Mouse (Mus musculus) erythroid progenitor cell, adult 5-6 weeks (primary cell): Measurements from ENCODE around the gene Tedc1. TPM values are rescaled to one million over a fixed set of nuclear protein-coding genes. Genes with fewer than 3 reads are reported as not detected.

ENCODE experiments used
- ATAC-seq: replicated peaks from 2 replicates; pipeline ENCODE4 v1.8.0; 2016; ENCODE audit warnings: moderate number of reproducible peaks, mild to moderate bottlenecking, moderate TSS enrichment, inconsistent platforms; ENCODE audit not compliant: poor library complexity, low FRiP score, severe bottlenecking
- total RNA-seq, 2 experiments: library from RNA; stranded (forward) in 1 of 2; stranded (reverse) in 1 of 2; fragments of 150-400 nt in 1 of 2; fragments of 186-747, 209-891 nt in 1 of 2; gene quantifications; 2 replicates each; pipeline versions ENCODE4 v1.2.3 to v1.2.4; 2015 to 2017; ENCODE audit warnings: low replicate concordance in 2 of 2

Tedc1 gene
- total RNA-seq (2015; ENCODE audit: low replicate concordance) (11.3 and 18.7 TPM in 2 replicates), total RNA-seq (2017; ENCODE audit: low replicate concordance) (18.9 and 38.9 TPM in 2 replicates)

DNA sequence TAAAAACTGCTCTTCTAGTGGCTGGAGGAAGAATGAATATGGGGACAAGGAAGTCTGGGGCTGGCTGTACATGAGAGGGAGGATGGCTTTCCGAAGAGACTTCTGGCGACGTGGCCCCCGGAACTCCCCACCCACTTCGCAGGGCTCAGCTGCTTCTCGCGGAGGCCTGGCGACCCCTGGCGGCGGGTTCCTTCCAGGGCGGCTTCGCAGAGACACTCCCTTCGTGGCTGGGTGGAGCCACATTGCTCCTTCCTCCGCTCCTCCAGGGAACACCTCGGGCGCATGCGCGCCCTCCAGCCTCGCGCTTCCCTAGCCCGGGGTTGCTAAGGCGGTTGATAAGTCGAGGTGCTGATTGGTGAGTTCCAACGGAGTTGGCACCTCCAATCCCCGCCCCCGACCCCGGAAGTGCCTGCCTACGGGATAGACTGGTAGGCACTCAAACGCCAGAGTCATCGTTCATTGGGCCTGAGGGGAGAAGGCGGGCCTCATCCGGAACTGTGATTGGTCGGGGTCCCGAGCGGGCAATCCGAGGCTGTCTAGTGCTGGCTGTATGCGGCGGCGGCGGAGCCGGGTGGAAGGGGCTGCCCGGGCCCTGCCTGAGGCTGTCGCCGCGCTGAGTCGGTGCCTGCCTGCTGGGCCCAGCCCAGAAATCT is at the start of gene Tedc1:
Gene Tedc1, plus strand, starts transcription at position 535 of the 653 bp plus-strand sequence.
- peak; percentile 90 for ATAC-seq

DNA sequence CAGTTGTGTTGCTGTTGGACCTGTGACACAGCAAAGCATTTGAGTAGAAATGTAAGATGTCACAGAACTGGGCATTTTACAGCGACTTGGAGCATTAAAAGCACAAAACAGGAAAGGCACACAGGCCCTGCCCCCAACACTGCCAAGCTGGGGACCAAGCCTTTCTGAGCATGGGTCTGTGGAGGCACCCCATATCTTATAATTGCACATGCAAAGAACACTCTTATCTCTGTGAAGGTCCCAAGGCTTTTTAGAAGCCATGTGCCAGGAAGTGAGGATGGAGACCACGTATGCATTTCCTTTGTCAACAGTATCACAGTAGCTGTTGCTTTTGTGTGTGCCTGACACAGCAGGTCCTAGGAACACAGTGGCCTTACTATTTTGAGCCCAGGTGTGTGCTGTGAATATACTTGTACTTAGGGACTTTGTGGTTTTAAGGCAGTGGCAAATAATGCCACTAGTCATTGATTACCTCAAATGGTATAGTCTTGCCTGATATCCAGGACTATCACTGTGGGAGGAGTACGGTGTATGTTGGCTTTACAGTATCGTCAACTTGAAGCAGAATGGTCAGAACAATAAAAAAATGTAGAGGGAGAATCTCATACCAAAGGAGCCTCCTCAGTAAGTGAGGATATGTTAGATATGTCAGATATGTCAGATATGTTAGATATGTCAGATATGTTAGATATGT is 48.6 kb upstream of the Tedc1 start:
- ATAC-seq: peak; percentile 88

DNA sequence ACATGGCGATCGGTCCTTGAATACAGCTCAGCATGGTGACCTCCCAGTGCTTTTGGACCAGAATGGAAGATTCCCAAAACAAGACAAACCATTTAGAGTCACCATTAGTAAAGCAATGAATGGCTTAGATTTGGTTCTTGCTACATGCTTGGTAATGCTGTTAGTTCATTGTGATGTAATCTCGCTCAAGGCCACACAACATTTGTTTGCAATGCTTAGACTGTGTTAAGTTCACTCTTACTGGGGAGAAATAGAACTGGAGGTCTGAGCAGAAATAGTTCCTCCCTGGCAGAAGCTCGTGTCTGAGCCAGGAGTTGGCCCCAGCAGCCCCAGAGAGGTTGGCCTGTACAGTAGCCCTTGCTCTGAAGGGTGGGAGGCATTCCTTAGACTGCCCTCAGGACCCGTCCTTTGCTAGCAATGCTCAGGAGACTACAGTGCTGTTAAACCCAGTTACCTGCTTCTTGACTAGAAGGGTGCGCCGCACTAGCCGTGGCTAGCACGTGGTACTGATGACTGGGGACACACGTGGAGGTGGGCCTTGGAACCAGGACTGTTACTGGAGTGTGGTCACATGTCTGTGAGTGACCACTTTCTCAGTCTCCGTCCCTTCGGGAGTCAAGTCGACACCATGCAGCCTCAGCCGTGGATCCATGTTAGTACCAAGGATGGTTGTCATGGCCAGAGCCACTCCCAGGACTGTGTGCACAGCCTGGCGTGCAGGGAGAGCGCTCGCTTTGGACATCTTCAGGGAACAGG is 47.5 kb upstream of the Tedc1 start:
- ATAC-seq: no peak

DNA sequence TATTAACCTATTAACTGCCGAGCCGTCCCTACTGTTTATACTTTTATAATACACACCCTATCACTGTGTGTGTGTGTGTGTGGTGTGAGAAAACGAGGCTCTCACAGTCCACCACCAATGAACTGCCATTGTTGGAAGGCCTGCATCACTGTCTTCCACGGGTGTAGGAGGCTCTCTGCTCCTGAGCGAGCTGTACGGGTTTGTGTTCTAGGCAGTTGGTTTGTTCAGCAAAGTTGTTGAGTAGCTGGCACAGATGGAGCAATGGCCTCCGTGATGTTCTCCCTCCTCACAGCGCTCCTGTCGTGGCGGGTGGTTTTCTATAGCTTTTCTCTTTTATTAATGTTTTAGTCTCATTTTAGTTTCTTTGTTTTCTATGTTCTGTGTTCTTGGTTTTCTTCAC is 46.4 kb upstream of the Tedc1 start:
- ATAC-seq: no peak

DNA sequence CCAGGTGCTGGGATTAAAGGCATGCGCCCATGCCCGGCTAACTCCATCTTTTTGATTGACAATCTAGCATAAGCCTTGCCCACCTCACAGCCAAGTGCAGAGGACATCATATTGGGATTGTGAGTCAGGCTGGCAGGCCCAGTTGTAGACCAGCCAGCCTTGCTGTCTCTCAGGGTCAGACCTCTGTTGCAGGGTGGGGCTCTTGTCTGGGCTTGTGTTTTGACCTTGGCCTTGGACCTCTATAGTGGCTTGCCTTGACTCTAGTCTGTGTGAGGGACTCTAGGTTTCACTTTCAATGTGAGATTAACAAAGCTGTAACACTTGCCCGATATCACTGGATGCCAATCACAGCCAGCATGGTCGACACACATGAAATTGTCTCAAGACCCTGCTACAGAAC is 42.1 kb upstream of the Tedc1 start:
- no peak for ATAC-seq

DNA sequence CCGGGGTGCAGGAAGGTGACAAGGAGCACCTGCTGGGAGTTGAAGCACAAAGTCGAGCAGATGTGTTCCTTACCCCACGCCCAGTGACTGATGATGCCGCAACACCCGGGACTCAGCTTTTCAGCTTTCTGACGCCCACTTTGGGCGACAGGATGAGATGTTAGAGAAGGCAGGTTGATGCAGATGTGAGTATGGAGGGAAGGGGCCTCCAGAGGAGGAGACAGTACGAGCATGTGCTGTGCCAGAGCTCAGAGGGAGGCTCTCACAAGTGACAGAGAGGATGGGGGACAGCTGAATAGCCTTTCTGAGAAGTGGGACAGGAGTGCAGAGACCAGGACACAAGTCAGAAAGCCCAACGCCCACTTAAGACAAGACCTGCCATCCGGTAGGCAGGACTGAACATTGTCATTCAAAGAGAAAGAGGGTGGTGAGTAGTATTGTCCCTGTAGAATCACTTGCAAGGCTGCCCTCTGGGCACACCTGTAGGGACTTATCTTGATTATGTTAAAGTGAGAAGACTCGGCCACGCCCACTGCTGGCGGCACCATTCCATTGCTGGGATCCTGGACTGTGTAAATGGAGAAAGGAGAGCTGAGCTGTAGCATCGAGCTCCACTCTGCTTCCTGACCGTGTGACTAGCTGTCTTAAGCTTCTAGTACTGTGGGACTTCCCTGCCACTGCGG is 41.2 kb upstream of the Tedc1 start:
- ATAC-seq: no peak

DNA sequence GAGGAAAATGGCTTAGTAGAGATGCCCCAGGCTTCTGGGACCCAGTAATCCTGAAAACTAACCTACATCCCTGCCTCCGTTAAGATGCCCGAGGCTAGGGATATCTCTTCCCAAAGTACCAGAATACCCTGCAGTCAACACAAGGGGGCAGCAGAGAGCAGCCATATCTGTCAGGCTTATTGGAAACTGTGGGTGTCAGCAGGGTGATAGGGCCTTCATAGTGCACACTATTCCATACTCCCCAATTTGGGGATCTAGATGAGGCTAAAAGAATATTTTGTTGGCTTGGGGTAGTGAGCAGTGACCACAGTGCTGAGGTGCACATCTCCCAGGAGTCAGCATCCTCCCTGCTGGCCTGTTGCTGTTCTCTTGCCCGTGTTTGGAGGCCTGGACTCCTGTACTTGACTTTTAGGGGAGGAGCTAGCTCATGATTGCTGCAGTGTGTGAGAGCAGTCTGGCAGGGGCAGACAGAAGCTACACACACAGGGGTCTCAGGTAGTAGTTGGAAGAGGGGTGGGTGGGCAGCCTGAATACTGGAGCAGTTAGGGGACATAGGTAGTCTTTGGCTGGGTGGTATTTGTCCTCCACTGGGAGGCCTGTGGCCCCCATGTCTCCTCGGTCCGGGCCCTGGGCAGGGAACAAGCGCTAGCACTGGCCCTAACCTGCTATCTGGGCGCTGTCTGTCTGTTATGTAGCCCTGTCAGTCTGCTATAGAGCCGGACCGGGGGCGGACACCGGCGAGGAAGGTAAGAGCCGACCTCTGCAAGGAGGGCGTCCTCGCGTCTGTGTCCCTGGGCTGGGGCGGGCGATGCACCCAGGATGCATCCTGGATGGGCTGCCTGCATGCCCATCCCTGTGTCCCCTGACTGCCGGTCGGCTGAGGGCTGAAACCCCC is 36.5 kb upstream of the Tedc1 start:
- ATAC-seq: peak; percentile 81

DNA sequence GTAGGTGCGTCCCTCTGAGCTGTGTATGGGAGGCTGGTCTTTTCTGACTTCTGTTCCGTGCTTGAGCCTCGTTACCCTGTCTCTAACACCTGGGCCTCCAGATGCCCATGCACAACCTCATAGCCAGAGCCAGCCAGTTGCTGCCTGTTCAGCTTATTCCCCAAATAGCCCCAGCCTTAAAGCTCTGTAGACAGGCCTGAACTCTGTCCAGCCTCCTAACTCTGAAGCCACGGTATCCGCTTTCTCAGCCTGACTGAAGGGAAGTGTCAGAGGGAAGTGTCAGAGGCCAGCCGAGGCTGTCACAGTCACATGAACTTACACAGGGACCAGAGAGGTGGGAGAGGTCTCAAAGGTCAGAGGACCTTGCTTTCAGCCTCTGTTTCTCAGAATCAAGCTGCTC is 31.5 kb upstream of the Tedc1 start:
- no peak for ATAC-seq

DNA sequence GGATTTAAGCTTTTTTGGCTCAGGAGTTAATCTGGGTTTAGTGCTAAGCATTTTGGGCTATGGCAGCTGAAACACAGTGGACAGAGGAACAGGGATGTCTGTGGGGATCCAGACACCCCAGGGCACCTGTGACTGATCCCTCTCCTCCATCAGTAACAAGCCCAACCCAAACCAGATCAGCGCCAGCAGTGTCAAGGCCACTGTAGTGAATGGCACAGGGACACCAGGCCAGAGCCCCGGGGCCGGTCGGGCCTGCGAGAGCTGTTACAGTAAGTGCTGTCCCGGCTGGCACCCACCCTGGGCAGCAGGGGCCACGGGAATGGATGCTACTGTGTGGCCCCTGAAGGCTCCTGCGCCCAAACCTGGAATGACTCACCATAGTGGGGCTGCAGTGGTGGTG is 25.5 kb upstream of the Tedc1 start:
- ATAC-seq: no peak

DNA sequence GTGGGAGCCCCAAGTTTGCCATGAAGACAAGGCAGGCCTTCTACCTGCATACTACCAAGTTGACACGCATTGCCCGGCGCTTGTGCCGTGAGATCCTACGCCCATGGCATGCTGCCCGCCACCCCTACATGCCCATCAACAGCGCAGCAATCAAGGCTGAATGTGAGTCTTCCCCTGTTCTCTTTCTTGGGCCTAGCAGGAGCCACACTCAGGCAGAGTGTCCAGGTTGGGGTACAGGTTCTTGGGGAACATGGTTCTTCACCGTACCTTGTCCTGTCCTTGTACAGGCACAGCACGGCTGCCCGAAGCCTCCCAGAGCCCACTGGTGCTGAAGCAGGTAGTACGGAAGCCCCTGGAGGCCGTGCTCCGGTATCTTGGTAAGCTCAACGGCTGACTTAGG is 24.6 kb upstream of the Tedc1 start:
- no peak for ATAC-seq

DNA sequence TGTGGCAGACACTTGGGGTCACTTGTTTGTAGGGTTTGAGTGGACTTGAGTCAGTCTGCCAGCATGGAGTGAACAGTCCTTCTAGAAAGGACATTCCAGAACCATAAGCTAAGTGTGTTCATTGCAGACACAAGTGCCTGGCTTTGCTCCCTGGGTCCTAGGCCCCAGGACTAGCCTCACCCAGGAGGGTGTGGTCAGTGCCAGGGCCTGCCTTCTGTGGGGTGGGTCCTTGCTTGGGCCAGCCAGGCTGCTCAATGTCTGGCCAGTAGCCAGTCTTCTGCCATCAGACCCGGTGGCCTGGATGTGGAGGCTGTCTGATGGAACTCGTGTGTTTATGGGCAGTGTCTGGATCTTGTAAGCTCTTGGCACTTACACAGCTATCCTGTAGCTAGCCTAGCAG is 23.7 kb upstream of the Tedc1 start:
- peak; percentile 39; the same call in 1 of the 2 replicates for ATAC-seq

DNA sequence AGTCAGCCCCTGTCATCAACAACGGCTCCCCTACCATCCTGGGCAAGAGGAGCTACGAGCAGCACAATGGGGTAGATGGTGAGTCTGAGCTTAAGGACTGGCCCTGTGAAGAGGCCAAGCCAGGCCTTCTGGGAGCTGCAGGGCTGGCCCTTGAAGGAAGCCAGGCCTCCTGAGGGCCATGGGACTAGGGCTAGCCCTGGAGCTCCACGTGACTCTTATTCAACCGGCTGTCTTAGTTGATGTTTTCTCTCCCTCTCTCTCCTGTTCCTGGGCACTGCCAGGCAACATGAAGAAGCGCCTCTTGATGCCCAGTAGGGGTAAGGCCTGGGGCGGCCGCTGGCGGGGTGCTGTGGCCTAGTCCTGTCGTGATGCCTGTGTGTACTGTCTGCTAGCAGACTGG is 23.0 kb upstream of the Tedc1 start:
- ATAC-seq: no peak

DNA sequence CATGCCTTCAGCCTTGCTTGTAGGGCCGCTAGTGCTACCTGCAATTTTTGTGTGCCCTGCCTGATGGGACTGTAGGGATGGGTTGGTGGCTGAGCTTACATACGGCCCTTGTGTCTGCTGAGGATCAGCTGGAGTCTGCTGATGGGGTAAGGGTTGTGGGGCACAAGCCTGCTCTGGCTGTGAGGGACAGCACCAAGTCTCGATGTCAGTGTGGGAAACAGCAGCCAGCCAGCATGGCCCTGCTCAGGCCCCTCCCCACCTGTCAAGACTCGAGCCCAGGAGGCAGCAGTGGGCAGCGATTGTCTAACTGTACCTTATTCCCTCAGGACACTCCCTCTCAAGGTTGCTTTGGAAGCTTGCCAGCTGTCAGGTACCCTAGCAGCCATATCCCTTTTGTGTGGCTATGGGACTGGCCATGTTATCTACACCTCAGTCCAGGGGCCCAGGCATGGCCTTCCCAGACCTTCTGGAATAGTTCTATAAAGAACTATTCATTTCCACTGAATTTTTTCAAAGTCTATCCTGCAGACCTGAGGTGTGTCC is 22.3 kb upstream of the Tedc1 start:
- ATAC-seq: no peak

DNA sequence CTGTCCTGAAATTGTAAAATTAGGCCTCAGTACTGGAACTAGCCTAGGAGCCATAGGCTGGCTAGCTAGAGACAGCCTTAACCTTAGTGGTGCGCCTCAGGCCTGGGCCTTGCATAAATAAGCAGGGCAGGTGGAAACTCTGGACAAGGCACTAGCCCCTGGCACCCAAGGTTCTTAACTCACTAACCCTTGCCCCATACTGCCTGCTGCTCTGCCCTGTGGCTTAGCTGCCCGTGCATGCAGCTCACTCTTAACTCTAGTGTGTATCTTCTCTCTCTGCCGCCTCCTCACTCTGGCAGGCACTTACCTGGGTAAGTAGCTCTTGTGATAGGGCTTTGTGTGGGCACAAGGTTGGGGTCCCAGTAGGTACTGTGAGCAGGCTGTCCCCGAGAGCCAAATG is 21.7 kb upstream of the Tedc1 start:
- ATAC-seq: no peak

DNA sequence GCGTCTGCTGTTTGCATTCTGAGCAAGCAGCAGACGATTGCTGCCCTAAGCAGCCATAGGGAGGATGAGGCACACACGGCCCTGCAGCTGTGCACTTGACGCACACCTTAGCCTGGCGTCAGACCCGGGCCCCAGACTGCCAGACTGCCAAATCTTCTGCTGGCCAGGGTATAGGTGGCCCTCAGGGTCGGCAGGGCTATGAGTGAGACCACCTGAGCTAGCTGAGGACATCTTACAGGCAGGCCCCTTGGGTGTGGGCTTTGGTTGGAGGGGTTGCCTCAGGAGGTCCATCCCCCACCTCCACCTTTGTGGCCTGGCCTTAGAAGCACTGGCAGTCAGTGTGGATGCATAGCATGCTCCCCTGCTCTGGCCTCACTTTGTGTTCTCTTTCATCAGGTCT is 20.8 kb upstream of the Tedc1 start:
- ATAC-seq: no peak

DNA sequence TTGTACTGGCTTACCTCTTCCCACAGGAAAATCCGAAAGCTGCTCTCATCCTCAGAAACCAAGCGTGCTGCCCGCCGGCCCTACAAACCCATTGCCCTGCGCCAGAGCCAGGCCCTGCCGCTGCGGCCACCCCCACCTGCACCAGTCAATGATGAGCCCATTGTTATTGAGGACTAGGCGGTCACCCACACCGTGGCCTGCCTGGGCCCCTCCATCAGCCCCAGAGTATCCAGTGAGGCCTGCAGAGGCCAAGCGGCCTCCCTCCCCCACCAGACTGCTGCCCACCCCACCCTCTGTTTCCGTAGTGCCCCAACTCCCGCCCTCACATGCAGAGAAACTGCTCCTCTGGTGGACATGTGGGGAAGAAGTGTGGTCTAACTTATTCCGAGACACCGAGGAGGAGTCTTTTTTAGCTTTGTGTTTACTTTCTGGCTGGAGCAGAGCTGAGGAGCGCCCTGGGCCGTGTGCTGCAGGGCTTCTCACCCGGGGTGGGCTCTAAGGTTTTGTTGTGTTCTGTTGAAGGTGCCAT is 19.7 kb upstream of the Tedc1 start:
- no peak for ATAC-seq

DNA sequence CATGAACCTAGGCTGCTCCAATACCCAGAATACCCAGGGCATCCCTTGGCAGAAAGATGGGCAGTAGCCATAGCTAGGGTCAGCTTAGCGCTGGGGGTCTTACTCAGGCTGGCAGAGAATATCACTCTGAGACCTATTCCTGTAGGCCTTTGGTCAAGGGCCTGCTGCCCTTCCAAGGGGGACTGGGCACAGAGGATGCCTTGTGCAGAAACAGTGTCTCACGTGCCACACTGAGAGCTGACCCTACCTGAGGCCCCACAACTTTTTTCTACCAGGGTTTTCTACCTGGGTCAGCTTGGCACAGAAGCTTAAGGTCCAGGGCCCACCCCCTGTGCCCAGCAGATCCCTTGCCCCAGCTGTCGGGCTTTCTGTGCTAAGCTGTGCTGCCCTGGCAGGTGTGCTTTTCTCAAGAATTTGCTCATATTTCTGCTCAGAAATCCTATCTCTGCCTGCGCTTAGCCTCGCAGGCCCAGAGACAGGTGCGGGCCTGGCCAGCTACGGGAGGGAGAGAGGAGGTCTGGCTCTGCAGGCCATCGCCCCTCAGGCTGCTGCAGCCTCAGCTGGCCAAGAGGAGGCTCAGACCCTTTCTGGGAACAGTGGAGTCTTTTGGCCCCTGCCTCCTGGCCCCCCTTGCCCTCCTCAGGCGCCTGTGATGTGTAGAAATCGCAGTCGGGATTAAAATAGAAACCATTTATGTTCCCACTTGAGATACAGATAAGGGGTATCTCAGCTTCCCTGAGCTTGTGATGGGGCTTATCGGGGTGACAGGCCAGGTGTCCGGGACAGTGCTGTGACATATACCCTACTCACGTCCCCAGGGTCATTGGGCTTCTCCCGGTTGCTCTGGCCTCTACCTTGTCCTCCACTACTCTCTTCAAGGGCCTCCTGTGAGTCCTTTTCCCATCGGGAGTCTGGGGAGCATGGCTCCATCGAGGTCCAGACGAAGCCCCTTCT is 18.7 kb upstream of the Tedc1 start:
- ATAC-seq: no peak

DNA sequence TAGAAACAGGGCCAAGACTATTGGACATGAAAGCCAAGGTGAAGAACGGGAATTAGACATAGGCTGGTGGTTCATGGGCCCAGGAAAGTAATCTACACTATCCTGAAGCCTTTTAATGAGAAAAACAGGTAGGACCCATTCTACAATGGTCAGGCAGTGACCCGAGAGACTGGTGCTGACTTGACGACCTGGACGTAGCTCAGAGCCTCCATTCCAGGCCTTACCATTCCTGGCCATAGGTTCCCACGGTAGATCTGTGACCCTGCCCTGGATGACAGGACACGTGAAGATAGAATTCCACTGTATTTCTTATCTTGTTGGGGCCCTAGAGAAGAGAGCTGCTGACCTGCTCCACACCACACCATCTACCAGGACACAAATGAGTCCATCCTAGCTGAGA is 17.9 kb upstream of the Tedc1 start:
- ATAC-seq: no peak
